Mouse (Mus musculus) kidney, adult 10 weeks (tissue): Measurements from ENCODE around the gene Sdhc. TPM values are rescaled to one million over a fixed set of nuclear protein-coding genes. Genes with fewer than 3 reads are reported as not detected.

Experiments
- polyA plus RNA-seq: library from polyadenylated mRNA; stranded (reverse); fragments of 350-450 nt; fragmentation: Illumina TruSeq; extraction: RNeasy Lipid Tissue Mini Kit (QIAGEN cat#74804); gene quantifications from one replicate; pipeline ENCODE4 v1.2.3, GENCODE M21; 2014; ENCODE audit warnings: low read depth, low replicate concordance

Sdhc gene
- polyA plus RNA-seq, result 129 TPM

DNA sequence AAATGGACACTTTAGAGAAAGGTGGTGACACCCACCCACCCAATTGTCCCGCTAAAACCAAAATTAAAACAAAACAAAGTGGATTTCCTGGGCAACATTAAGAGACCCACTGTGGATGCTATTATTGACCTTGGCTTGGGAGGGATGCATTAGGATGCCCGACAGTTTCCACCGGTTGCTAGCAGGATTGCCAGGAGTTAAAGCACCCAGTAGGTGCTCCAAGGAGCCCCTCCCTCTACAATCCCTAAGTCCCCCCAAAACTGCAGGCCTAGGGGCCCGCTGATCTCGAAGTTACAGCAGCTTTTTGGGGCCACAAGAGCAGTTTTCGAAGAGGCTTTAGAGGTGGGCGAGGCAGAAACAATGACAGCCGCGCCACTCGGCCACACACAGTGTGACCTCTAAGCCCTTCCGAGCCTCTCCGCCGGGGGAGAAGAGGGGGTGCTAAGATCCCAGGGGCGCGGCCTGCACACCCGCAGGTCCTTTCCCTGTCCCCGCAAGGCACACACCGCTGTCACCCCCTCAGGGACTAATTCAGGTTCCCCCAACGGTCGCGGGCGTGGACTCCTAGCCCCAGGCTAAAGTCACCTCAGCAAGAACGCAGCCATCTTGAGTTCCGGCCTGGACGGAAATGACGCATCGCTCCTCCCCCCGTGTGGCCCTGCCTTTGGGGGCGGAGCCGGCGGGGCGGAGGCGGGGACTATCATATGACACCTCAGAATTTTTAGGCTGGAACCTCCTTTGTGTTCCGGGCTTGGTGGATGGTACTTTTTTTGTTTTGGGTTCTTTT is at the start of gene Sdhc, which contains the start of gene Mpz:
Gene Sdhc, minus strand, starts transcription at position 630 of the 787 bp plus-strand sequence.
Gene Mpz, plus strand, starts transcription at position 738 of the 787 bp plus-strand sequence.

DNA sequence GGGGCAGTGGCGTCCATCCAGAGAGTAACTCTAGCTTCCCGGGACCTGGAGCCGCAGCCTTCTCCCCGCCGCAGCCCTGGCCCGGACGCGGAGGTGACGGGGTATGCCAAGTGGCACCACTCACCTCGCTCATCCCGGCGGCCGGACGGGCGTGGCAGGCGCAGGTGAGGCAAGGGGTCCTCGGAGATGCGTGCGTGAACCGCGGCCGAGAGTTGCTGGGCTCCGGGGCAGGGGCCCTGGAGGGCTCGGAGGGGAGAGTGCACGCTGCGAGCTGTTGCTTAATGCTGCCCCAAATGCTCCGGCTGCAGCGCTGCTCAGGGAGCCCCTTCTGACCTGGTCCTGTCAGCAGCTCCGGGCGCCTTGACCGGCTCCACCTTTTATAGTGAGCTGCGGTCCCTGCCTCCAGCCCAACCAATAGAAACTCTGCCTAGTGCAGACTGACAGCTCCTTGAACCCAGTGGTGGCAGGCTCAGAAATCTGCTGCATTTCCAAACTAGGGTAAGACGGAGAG is 45.5 kb upstream of the Sdhc start, which contains the start of gene Pcp4l1:
Gene Pcp4l1, minus strand, starts transcription at position 382 of the 511 bp plus-strand sequence.

DNA sequence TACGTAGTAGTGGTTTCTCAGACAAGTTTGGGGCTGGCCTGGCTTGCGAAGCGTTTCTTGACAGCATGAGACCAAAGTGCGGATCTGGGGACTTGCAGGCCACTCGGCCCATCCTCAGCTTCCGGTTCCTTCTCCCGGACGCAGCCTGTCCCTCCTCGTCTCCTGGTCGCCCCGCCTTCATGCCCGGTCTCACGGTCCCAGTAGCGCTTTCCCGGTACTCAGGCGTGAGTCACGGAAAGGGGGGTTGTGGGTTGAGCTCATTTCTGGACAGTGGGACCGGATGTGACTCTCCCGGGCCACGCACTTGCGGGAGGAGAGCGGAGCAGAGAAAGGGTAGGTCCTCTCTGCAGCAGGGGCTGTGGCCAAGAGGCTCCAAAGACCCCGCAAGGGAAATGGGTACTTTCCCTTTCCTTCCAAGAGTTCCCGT is 36.5 kb downstream of the Sdhc start, which contains the start of gene Cfap126:
Gene Cfap126, plus strand, starts transcription at position 46 of the 427 bp plus-strand sequence.

Other genes with a start within 250 kb of the Sdhc start
- not detected for gene Fcrlb, start 237.7 kb downstream of the Sdhc start, polyA plus RNA-seq
- gene Fcrla, start 223.0 kb downstream of the Sdhc start, polyA plus RNA-seq, result not detected
- 108 TPM for gene Fcgr2b, start 174.1 kb downstream of the Sdhc start, polyA plus RNA-seq
- gene Fcgr4, start 131.7 kb downstream of the Sdhc start, polyA plus RNA-seq, result 3.2 TPM
- gene Fcgr3, start 85.7 kb downstream of the Sdhc start, polyA plus RNA-seq, result 3.4 TPM
- 3.7 TPM for gene Cfap126, start 36.7 kb downstream of the Sdhc start, polyA plus RNA-seq
- gene Mpz, start 108 bp upstream of the Sdhc start, polyA plus RNA-seq, result 0.20 TPM
- gene Pcp4l1, start 45.7 kb upstream of the Sdhc start, polyA plus RNA-seq, result 6.5 TPM
- gene Nr1i3, start 63.4 kb upstream of the Sdhc start, polyA plus RNA-seq, result not detected
- gene Tomm40l, start 71.9 kb upstream of the Sdhc start, polyA plus RNA-seq, result 7.3 TPM
- gene Apoa2, start 74.5 kb upstream of the Sdhc start, polyA plus RNA-seq, result 3.9 TPM
- 10.8 TPM for gene Fcer1g, start 83.8 kb upstream of the Sdhc start, polyA plus RNA-seq
- 1.2 TPM for gene Adamts4, start 99.8 kb upstream of the Sdhc start, polyA plus RNA-seq
- gene Ndufs2, start 100.8 kb upstream of the Sdhc start, polyA plus RNA-seq, result 89.0 TPM
- gene B4galt3, start 119.7 kb upstream of the Sdhc start, polyA plus RNA-seq, result 2.3 TPM
- 6.2 TPM for gene Ppox, start 130.6 kb upstream of the Sdhc start, polyA plus RNA-seq
- 15.0 TPM for gene Usp21, start 137.4 kb upstream of the Sdhc start, polyA plus RNA-seq
- gene Ufc1, start 144.4 kb upstream of the Sdhc start, polyA plus RNA-seq, result 101 TPM
- gene Dedd, start 178.5 kb upstream of the Sdhc start, polyA plus RNA-seq, result 6.7 TPM
- 43.5 TPM for gene Nit1, start 195.0 kb upstream of the Sdhc start, polyA plus RNA-seq
- gene Pfdn2, start 195.1 kb upstream of the Sdhc start, polyA plus RNA-seq, result 39.6 TPM
- 0.97 TPM for gene Klhdc9, start 210.2 kb upstream of the Sdhc start, polyA plus RNA-seq
- gene Nectin4, start 219.5 kb upstream of the Sdhc start, polyA plus RNA-seq, result 0.40 TPM
- 1.3 TPM for gene Arhgap30, start 238.4 kb upstream of the Sdhc start, polyA plus RNA-seq